Mouse (Mus musculus) embryonic facial prominence, embryonic 12.5 days (tissue): Measurements from ENCODE around the gene Gm28038. TPM values are rescaled to one million over a fixed set of nuclear protein-coding genes. Genes with fewer than 3 reads are reported as not detected.

Source experiments
- ATAC-seq: fragments of 200-750 bp; cut with Nextera tagmentation; 2 replicates; pipeline ENCODE4 v1.8.0; 2017; ENCODE audit not compliant: insufficient number of reproducible peaks, insufficient read depth, low FRiP score, low TSS enrichment
- H3K27ac ChIP-seq: fragments of 300-500 bp; sonication (generic); 2 replicates; pipeline ENCODE4 v1.5.1; 2016; ENCODE audit warnings: mild to moderate bottlenecking
- H3K27me3 ChIP-seq: fragments of 300-500 bp; sonication (generic); 2 replicates; pipeline ENCODE4 v1.6.1; 2016; ENCODE audit warnings: mild to moderate bottlenecking, moderate library complexity
- H3K36me3 ChIP-seq: fragments of 300-500 bp; sonication (generic); 2 replicates; pipeline ENCODE4 v1.6.1; 2016; ENCODE audit warnings: mild to moderate bottlenecking
- H3K4me1 ChIP-seq: fragments of 300-500 bp; sonication (generic); 2 replicates; pipeline ENCODE4 v1.6.1; 2016
- H3K4me2 ChIP-seq: fragments of 300-500 bp; sonication (generic); replicated peaks from 2 replicates; pipeline ENCODE4 v1.6.1; 2016; ENCODE audit warnings: mild to moderate bottlenecking, moderate library complexity
- H3K4me3 ChIP-seq: fragments of 300-500 bp; sonication (generic); 2 replicates; pipeline ENCODE4 v1.5.1; 2016; ENCODE audit warnings: mild to moderate bottlenecking
- H3K9ac ChIP-seq: fragments of 300-500 bp; sonication (generic); 2 replicates; pipeline ENCODE4 v1.6.1; 2016; ENCODE audit warnings: mild to moderate bottlenecking, moderate library complexity
- H3K9me3 ChIP-seq: fragments of 300-500 bp; sonication (generic); 2 replicates; pipeline ENCODE4 v1.6.1; 2016; ENCODE audit warnings: mild to moderate bottlenecking, moderate library complexity
- WGBS: fragments of 180-500 bp; shearing (Covaris S2); methylation state at CpG from one replicate; pipeline ENCODE4 v1.1.7; 2016; 5-methylcytosine and 5-hydroxymethylcytosine counted together
- polyA plus RNA-seq: library from polyadenylated mRNA; unstranded; fragments of >200 nt; fragmentation: Nextera tagmentation; extraction: Ambion mirVana; gene quantifications from 2 replicates; pipeline ENCODE4 v1.2.1, GENCODE M21; 2016

Gm28038 gene
- polyA plus RNA-seq, 1 experiment from 2014 or later: not detected

DNA sequence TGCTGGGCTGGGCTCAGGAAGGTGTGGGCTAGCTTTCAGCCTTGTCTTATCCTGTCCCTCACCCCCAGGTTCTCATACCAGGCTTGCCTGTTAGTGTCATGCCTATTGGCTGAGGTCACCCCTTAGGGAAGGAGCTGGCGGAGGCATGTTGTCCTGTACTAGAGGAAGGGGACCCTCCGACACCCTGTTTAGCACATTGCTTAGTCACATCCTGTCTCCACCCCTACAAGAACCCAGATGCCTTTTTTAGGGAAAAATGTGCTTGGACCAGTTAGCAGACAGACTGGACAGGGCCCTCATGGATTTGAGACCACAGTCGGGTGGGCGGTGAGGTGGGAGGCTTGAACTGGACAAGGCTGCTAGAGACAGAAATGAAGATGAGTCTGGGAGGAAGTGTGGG is 22.2 kb upstream of the Gm28038 start:
- Histone ChIP-seq H3K4me3 (no peak overlapping the region), H3K9ac (no peak overlapping the region), H3K27ac (no peak overlapping the region), H3K4me1 (no peaks in the 10 kb centered on the region), H3K4me2 (no peak overlapping the region), H3K27me3 (no peaks in the 10 kb centered on the region), H3K9me3 (no peaks in the 10 kb centered on the region), H3K36me3 (peaks cover 87% of the 10 kb centered on the region)
- WGBS: 81% methylated on average over 4 of the region's 4 CpGs
- no peak for ATAC-seq

DNA sequence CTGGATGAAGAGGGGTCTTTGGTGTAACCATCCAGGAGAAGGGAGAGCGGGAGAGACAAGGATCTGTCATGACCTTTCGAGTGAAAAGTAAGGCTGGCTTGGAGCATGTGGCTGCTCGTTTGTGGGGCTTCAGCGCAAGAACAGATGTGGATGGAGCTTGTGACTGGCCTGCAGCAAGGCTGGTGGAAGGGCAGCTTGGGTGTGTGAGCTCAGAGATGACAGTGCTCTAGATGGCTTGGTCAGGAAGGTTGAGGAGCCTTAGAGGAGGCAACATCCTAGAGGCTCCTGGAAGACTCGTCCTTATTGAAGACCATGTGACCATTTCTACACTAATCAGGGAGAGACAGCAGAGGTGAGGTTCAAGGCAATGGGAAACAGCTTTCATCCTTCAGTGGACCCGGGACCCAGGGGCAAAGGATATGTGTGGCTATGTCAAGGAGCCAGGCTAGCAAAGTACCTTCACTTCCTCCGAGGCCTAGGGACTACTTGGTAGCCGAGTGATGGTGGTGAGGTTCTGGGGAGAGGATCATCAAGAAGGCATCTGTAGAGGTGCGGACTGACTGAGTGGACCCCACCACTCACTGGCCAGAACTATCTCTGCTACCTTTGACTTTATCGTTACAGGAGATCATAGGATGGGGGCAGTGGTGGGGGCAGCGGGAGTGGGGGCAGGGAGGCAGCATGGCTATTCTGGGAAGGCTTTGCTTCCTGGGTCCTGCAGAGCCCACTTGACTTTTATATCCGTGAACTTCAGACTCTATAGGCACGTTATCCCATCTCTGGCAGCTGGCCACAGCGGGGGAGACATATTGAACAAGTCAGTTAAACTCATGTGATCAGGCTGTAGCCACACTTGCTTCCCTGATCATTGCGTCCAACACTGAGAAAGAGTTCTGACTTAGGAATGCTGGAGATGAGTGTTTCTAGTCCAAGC is 21.4 kb upstream of the Gm28038 start:
- Histone ChIP-seq H3K4me1 (peaks cover 6% of the 10 kb centered on the region; the same call in 1 of the 2 replicates), H3K36me3 (peaks cover 91% of the 10 kb centered on the region), H3K4me3 (no peak overlapping the region), H3K4me2 (no peak overlapping the region), H3K27me3 (no peaks in the 10 kb centered on the region), H3K9ac (no peak overlapping the region), H3K9me3 (no peaks in the 10 kb centered on the region), H3K27ac (no peak overlapping the region)
- no peak for ATAC-seq
- WGBS: 92% methylated on average over 15 of the region's 15 CpGs

DNA sequence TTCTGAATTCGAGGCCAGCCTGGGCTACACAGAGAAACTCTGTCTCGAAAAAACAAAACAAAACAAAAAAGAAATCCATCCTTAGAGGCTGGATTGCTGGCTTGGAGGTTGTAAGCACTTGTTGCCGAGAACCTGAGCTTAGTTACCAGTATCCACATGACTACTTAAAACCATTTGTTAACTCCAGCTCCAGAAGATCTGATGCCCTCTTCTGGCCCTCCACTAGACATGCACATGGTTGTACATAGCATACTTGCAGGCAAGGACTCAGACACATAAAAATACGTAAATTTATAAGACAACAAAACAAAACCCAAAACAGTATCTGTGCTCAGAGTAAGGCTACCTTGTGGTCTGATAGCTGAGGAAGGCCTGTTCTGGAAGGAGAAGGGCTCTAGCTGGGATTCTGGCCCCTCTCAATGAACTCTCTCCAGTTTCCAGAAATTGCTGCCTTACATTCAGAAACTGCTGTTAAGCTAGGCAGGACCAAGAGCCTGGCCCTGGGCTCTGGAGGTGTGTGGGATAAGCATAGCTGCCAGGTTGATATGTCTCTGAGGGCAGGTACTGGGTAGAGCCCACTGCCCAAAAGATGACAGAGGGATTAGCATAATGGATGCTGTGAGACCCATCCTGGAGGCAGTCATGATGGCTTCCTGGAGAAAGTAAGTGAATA is 19.6 kb upstream of the Gm28038 start:
- no peak overlapping the region for H3K4me2 ChIP-seq
- no peak overlapping the region for H3K27ac ChIP-seq
- no peak overlapping the region for H3K9ac ChIP-seq
- no peaks in the 10 kb centered on the region for H3K9me3 ChIP-seq
- H3K4me3 ChIP-seq: no peak overlapping the region
- peaks cover 82% of the 10 kb centered on the region for H3K36me3 ChIP-seq
- H3K4me1 ChIP-seq: peaks cover 24% of the 10 kb centered on the region
- no peaks in the 10 kb centered on the region for H3K27me3 ChIP-seq
- 83% methylated on average over 4 of the region's 4 CpGs for WGBS
- no peak for ATAC-seq

DNA sequence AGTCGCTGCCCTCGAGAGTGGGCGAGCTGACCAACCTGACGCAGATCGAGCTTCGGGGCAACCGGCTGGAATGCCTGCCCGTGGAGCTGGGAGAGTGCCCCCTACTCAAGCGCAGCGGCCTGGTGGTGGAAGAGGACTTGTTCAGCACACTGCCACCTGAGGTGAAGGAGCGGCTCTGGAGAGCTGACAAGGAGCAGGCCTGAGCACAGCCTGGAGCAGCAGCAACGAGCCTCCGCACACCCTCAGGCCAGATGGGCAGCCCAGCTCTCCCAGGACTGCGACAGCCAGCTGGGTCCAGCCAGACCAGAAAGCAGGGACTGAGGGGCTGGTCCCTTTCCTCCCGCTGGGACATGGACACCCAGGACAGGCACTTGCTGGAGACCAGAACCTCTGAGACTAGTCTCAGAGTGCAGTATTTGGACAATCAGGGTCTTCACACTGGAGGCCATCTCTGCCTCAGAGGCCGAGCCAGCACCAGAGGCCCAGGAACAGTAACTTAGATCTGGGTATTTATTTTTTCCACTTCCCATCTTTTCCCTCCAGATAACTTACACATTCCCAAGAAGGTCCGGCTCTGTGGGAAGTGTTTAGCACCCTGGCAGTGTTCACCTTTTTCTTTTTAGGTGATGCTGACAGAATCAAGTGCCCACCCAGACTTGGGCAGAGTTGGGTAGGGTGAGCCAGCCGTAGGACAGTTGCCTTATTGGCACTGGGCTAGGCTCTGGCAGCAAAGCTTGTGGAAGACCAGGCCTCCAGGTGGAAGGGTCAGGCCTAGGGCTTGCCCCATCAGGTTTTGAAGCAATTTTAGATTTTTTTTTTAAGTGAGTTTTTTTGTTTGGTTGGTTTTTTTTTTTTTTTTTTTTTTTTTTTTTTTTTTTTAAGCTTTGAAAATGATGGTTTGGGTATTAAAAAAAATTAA is 18.7 kb upstream of the Gm28038 start:
- peaks cover 74% of the 10 kb centered on the region for H3K36me3 ChIP-seq
- H3K9ac ChIP-seq: no peak overlapping the region
- peaks cover 31% of the 10 kb centered on the region for H3K4me1 ChIP-seq
- no peak overlapping the region for H3K4me2 ChIP-seq
- no peaks in the 10 kb centered on the region for H3K27me3 ChIP-seq
- 89% methylated on average over 18 of the region's 18 CpGs for WGBS
- no peak overlapping the region for H3K4me3 ChIP-seq
- no peaks in the 10 kb centered on the region for H3K9me3 ChIP-seq
- H3K27ac ChIP-seq: no peak overlapping the region
- no peak for ATAC-seq

DNA sequence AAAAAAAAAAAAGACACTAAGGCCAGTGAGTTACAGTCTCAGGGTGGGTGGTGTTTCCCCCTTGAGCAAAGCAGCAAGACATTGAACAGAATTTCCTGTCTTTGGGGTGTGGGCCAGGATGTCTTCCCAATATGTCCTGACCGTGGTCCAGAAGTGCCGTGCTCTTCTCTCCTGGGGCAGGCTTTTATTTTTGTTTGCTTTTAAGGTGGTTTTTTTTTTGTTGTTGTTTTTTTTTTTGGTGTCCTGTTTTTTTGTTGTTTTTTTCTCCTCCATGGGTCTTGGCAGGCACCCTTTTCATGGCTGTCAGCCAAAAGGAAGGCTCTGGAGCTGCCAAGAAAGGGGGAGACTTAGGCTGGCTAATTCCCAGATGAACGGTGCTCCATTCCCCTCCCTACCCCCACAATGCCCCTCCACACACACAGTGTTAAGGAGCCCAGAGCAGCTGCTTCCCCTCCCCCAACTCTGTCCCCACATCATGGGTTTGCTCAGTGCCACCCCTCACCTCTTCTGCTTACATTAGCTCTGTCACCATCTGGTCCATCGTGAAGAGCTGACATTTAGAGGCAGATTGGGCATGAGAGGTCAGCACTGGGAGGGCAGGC is 17.9 kb upstream of the Gm28038 start:
- Histone ChIP-seq H3K36me3 (peaks cover 71% of the 10 kb centered on the region), H3K4me3 (no peak overlapping the region), H3K9ac (peak overlapping the region; percentile 10; the same call in 1 of the 2 replicates), H3K4me1 (peaks cover 31% of the 10 kb centered on the region), H3K27me3 (no peaks in the 10 kb centered on the region), H3K4me2 (no peak overlapping the region), H3K9me3 (no peaks in the 10 kb centered on the region), H3K27ac (no peak overlapping the region)
- 79% methylated on average over 4 of the region's 4 CpGs for whole genome bisulfite sequencing
- ATAC-seq: no peak

DNA sequence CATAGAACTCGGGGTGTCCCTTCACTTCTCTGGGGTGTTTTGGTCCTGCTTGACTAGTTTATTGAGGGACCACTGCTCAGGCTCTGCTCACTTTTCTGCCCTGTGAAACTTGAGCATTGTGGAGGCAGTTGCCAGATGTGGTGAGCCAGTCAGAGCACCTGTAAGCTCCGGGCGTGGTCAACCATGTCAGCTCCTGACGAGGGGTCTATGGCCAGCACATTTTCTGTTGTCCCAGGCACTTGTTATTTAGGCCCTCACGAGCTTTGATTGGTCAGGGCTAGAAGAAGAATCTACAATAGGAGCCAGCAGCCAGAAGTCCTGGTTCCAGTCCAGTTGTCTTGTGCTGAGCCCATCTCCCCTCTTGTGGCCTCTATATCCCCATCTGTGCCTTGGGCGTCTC is 17.0 kb upstream of the Gm28038 start:
- H3K9me3 ChIP-seq: no peaks in the 10 kb centered on the region
- H3K4me2 ChIP-seq: no peak overlapping the region
- peaks cover 31% of the 10 kb centered on the region for H3K4me1 ChIP-seq
- H3K27me3 ChIP-seq: no peaks in the 10 kb centered on the region
- no peak for ATAC-seq
- WGBS: 91% methylated on average over 6 of the region's 6 CpGs
- peaks cover 62% of the 10 kb centered on the region for H3K36me3 ChIP-seq
- no peak overlapping the region for H3K9ac ChIP-seq
- no peak overlapping the region for H3K27ac ChIP-seq
- H3K4me3 ChIP-seq: no peak overlapping the region

DNA sequence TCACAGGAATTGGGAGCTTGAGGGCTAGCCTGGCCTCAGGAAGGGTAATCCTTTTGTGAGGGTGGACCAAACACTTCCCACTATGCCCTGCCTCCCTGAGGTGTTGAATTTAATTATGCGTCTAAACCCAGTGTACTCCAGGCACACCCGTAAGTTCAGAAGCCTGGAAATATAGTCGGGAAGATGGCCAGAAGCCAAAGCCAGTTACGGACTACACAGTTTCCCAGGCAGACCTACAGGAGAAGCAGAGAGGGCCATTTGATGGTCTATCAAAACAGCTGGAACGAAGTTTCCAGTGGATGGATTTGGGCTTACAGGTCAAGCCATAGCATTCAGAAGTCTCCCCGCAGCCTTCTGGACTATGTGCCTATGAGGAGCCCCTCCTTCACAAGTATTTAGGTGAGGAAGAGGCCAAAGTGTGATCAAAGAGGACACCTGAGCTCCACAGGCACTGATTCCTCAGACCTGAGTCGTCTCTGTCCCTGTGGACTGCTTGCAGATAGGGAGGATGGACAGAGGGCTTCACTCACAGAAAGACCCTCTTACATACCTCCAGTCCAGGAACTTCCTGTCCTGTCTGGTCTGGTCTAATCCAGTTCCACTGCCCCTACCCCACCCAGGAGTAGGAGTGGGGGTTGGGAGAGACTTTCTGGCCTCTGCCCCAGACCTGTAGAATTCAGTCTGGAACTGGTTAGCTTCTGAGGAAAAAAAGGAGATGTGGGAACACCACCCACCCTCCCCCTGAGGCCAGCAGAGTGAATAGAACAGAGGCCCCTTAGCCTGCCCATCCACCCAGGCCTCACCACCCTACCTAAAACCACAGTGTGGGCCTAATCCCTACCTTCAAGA is 15.9 kb upstream of the Gm28038 start:
- Histone ChIP-seq H3K4me1 (peaks cover 31% of the 10 kb centered on the region), H3K27me3 (no peaks in the 10 kb centered on the region), H3K9ac (no peak overlapping the region), H3K9me3 (no peaks in the 10 kb centered on the region), H3K4me2 (no peak overlapping the region), H3K4me3 (no peak overlapping the region), H3K36me3 (peaks cover 52% of the 10 kb centered on the region), H3K27ac (peak overlapping the region; percentile 89)
- 58% methylated on average over 7 of the region's 7 CpGs for WGBS
- no peak for ATAC-seq

DNA sequence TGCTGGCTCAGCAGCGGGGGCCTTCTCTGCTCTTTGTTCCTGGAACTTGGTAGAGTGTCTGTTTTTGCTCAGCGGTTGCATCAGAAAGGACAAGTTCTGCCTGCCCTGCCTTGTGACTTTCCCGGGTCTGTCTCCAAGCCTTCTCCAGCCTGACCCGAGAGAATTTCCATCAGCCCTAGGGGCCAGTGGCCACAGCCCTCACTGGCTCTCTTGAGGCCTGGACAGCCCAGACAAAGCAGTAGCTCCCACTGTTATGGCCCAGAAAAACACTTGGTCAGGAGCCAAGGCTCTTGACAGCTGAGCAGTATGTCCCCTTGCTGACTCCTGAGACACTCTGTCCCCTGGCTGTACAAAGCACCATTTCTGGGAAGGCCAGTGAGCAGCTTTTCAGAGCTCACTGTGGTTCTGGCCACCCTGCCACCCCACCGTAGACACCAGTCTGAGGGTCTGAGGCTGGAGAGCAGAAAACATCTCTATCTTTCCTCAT is 15.0 kb upstream of the Gm28038 start, which contains the start of gene Phyhd1:
Gene Phyhd1, plus strand, starts transcription at position 437 of the 487 bp plus-strand sequence.
- no peak within 1 kb of the TSS for H3K4me3 ChIP-seq
- H3K4me1 ChIP-seq: peaks cover 31% of the 10 kb centered on the region
- H3K9me3 ChIP-seq: no peaks in the 10 kb centered on the region
- H3K9ac ChIP-seq: 0 out of 2 replicates have a peak within 1 kb of the TSS, but pooled peaks have one; percentile 15
- H3K4me2 ChIP-seq: peak within 1 kb of the TSS; percentile 20
- H3K27ac ChIP-seq: peak within 1 kb of the TSS; percentile 89
- WGBS: 34% methylated on average over 5 of the region's 5 CpGs
- ATAC-seq: no peak
- peaks cover 44% of the 10 kb centered on the region for H3K36me3 ChIP-seq
- no peaks in the 10 kb centered on the region for H3K27me3 ChIP-seq

DNA sequence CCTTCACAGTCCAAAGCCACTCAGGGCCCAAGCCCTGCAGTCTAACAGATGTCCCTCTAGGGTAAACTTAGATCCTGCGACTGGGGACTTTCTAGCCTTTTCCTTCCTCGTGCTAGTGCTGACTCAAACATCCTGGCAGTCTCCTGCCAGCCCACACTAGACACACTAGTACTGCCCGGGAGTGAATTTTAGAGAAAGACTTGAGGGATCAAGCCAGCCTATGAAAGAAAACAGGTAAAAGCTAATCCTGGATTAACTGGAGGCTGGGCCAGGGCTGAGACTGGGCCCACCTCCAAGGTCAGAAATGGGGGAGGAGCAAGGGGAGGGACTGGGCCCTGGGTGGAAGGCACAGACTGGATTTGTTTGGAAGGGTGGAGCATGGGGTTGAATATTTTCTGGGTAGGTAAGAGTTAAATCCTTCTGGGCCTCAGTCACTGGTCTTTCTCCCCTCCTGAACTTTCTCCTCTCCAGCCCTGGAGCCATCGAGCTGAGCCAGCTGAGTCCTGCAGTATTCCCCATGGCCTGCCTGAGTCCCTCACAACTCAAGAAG is 14.4 kb upstream of the Gm28038 start:
- Histone ChIP-seq H3K4me1 (peaks cover 31% of the 10 kb centered on the region), H3K4me3 (no peak overlapping the region), H3K27ac (peak overlapping the region; percentile 89), H3K27me3 (no peaks in the 10 kb centered on the region), H3K4me2 (peak overlapping the region; percentile 20), H3K36me3 (peaks cover 43% of the 10 kb centered on the region), H3K9me3 (no peaks in the 10 kb centered on the region), H3K9ac (0 out of 2 replicates have a peak overlapping the region, but pooled peaks have one; percentile 15)
- peak; percentile 41; the same call in 1 of the 2 replicates for ATAC-seq
- 16% methylated on average over 4 of the region's 4 CpGs for WGBS

DNA sequence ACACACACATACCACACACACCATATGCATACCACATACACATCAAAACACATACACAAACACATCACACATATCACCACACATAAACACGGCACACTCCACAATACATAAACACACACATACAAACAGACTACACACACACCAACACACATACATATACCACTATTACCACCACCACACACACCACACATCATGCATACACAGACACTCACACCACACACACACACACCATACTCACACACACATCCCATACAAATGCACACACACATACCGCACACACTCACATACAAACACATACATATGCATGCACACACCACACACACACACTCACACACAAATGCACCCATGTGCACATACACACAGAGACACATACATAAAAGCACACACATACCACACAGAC is 13.4 kb upstream of the Gm28038 start:
- Histone ChIP-seq H3K4me1 (peaks cover 31% of the 10 kb centered on the region), H3K9me3 (no peaks in the 10 kb centered on the region), H3K36me3 (peaks cover 33% of the 10 kb centered on the region), H3K4me2 (no peak overlapping the region), H3K27ac (no peak overlapping the region), H3K4me3 (no peak overlapping the region), H3K9ac (no peak overlapping the region; the same call in 1 of the 2 replicates), H3K27me3 (no peaks in the 10 kb centered on the region)
- no peak for ATAC-seq
- 88% methylated on average over 2 of the region's 2 CpGs for WGBS
